Mouse (Mus musculus) limb, embryonic 12.5 days (tissue): ENCODE measurements around the gene Ap2a2. TPM values are rescaled to one million over a fixed set of nuclear protein-coding genes. Genes with fewer than 3 reads are reported as not detected.
"Not testable (repeated sequence)": the region's sequence is repeated elsewhere in the genome, so short reads cannot be mapped to it uniquely, and the experiment has no call there.

Source experiments
- ATAC-seq: fragments of 200-750 bp; cut with Nextera tagmentation; 2 replicates; pipeline ENCODE4 v1.8.0; 2017; ENCODE audit warnings: low read depth, moderate TSS enrichment; ENCODE audit not compliant: insufficient number of reproducible peaks, insufficient read depth, low FRiP score, low TSS enrichment
- H3K27ac ChIP-seq: fragments of 300-500 bp; sonication (generic); 2 replicates; pipeline ENCODE4 v1.5.1; 2016; ENCODE audit warnings: mild to moderate bottlenecking, moderate library complexity
- H3K27me3 ChIP-seq: fragments of 300-500 bp; sonication (generic); 2 replicates; pipeline ENCODE4 v1.6.1; 2016; ENCODE audit warnings: mild to moderate bottlenecking, moderate library complexity
- H3K36me3 ChIP-seq: fragments of 300-500 bp; sonication (generic); 2 replicates; pipeline ENCODE4 v1.6.1; 2016; ENCODE audit warnings: mild to moderate bottlenecking, moderate library complexity
- H3K4me1 ChIP-seq: fragments of 300-500 bp; sonication (generic); replicated peaks from 2 replicates; pipeline ENCODE4 v1.6.1; 2016
- H3K4me2 ChIP-seq: fragments of 300-500 bp; sonication (generic); 2 replicates; pipeline ENCODE4 v1.6.1; 2016; ENCODE audit warnings: mild to moderate bottlenecking, moderate library complexity
- H3K4me3 ChIP-seq: fragments of 300-500 bp; sonication (generic); replicated peaks from 2 replicates; pipeline ENCODE4 v1.5.1; 2016; ENCODE audit warnings: mild to moderate bottlenecking
- H3K9ac ChIP-seq: fragments of 300-500 bp; sonication (generic); replicated peaks from 2 replicates; pipeline ENCODE4 v1.6.1; 2016; ENCODE audit warnings: mild to moderate bottlenecking, moderate library complexity
- H3K9me3 ChIP-seq: fragments of 300-500 bp; sonication (generic); 2 replicates; pipeline ENCODE4 v1.6.1; 2016; ENCODE audit warnings: mild to moderate bottlenecking, moderate library complexity
- WGBS: fragments of 180-500 bp; shearing (Covaris S2); methylation state at CpG from one replicate; pipeline ENCODE4 v1.1.7; 2016; 5-methylcytosine and 5-hydroxymethylcytosine counted together
- polyA plus RNA-seq: library from polyadenylated mRNA; unstranded; fragments of >200 nt; fragmentation: Nextera tagmentation; extraction: Ambion mirVana; gene quantifications from 2 replicates; pipeline ENCODE4 v1.2.1, GENCODE M21; 2016

Ap2a2 gene
- polyA plus RNA-seq, 1 experiment from 2014 or later = 93.3 TPM

- peaks cover 10% of the 10 kb centered on the region; the same call in 1 of the 2 replicates for H3K4me1 ChIP-seq
- H3K9me3 ChIP-seq = no peaks in the 10 kb centered on the region
- ATAC-seq = no peak
- peaks cover 80% of the 10 kb centered on the region for H3K36me3 ChIP-seq
- no peak overlapping the region for H3K9ac ChIP-seq
- no peak overlapping the region for H3K4me2 ChIP-seq
- H3K27me3 ChIP-seq = no peaks in the 10 kb centered on the region
- WGBS = 94% methylated on average over 4 of the region's 4 CpGs
- no peak overlapping the region for H3K4me3 ChIP-seq
- no peak overlapping the region for H3K27ac ChIP-seq
These were observed 45.7 kb downstream of the Ap2a2 start for GRCm38 (mm10) chr7:141607717-141608116.

GRCm38 (mm10) chr7:141609719-141610514 lies 47.9 kb downstream of the Ap2a2 start:
- H3K27me3 ChIP-seq = no peaks in the 10 kb centered on the region
- H3K4me1 ChIP-seq = peaks cover 10% of the 10 kb centered on the region; the same call in 1 of the 2 replicates
- WGBS = 71% methylated on average over 11 of the region's 11 CpGs
- H3K36me3 ChIP-seq = peaks cover 82% of the 10 kb centered on the region
- H3K9ac ChIP-seq = no peak overlapping the region
- H3K27ac ChIP-seq = no peak overlapping the region
- no peak for ATAC-seq
- no peaks in the 10 kb centered on the region for H3K9me3 ChIP-seq
- no peak overlapping the region for H3K4me3 ChIP-seq
- H3K4me2 ChIP-seq = no peak overlapping the region

GRCm38 (mm10) chr7:141611711-141612370 lies 49.9 kb downstream of the Ap2a2 start:
- Histone ChIP-seq H3K9ac (no peak overlapping the region), H3K27me3 (no peaks in the 10 kb centered on the region), H3K4me1 (peaks cover 10% of the 10 kb centered on the region; the same call in 1 of the 2 replicates), H3K4me3 (no peak overlapping the region), H3K36me3 (peaks cover 85% of the 10 kb centered on the region), H3K27ac (no peak overlapping the region), H3K4me2 (no peak overlapping the region), H3K9me3 (no peaks in the 10 kb centered on the region)
- 70% methylated on average over 8 of the region's 8 CpGs for WGBS
- ATAC-seq = no peak

- H3K4me2 ChIP-seq = no peak overlapping the region
- ATAC-seq = no peak
- H3K4me1 ChIP-seq = peaks cover 10% of the 10 kb centered on the region; the same call in 1 of the 2 replicates
- 78% methylated on average over 18 of the region's 18 CpGs for WGBS
- no peak overlapping the region for H3K27ac ChIP-seq
- no peak overlapping the region for H3K4me3 ChIP-seq
- peaks cover 85% of the 10 kb centered on the region for H3K36me3 ChIP-seq
- no peaks in the 10 kb centered on the region for H3K27me3 ChIP-seq
- H3K9me3 ChIP-seq = no peaks in the 10 kb centered on the region
- no peak overlapping the region for H3K9ac ChIP-seq
These were observed 50.4 kb downstream of the Ap2a2 start for GRCm38 (mm10) chr7:141612371-141612760.

- no peaks in the 10 kb centered on the region for H3K9me3 ChIP-seq
These were observed 50.8 kb downstream of the Ap2a2 start for GRCm38 (mm10) chr7:141612791-141613190.

GRCm38 (mm10) chr7:141614329-141614832 lies 52.4 kb downstream of the Ap2a2 start:
- Histone ChIP-seq H3K4me2 (no peak overlapping the region), H3K27ac (no peak overlapping the region), H3K36me3 (peaks cover 92% of the 10 kb centered on the region), H3K9ac (no peak overlapping the region), H3K4me3 (no peak overlapping the region), H3K9me3 (no peaks in the 10 kb centered on the region), H3K27me3 (no peaks in the 10 kb centered on the region), H3K4me1 (peaks cover 8% of the 10 kb centered on the region; the same call in 1 of the 2 replicates)
- 87% methylated on average over 5 of the region's 5 CpGs for WGBS
- no peak for ATAC-seq

More at GRCm38 (mm10) chr7:141612791-141613190, 50.8 kb downstream of the Ap2a2 start:
- Histone ChIP-seq H3K4me2 (no peak overlapping the region), H3K27ac (no peak overlapping the region), H3K4me1 (peaks cover 10% of the 10 kb centered on the region; the same call in 1 of the 2 replicates), H3K27me3 (no peaks in the 10 kb centered on the region), H3K36me3 (peaks cover 85% of the 10 kb centered on the region), H3K4me3 (no peak overlapping the region), H3K9ac (no peak overlapping the region)
- 68% methylated on average over 13 of the region's 13 CpGs for WGBS
- ATAC-seq = no peak

- H3K36me3 ChIP-seq = peaks cover 95% of the 10 kb centered on the region
- no peaks in the 10 kb centered on the region for H3K27me3 ChIP-seq
- no peak overlapping the region for H3K4me2 ChIP-seq
- no peak overlapping the region for H3K27ac ChIP-seq
- WGBS = 91% methylated on average over 2 of the region's 2 CpGs
- H3K9ac ChIP-seq = no peak overlapping the region
- H3K4me1 ChIP-seq = no peaks in the 10 kb centered on the region
- H3K9me3 ChIP-seq = no peaks in the 10 kb centered on the region
- no peak overlapping the region for H3K4me3 ChIP-seq
- no peak for ATAC-seq
These were observed 62.2 kb downstream of the Ap2a2 start for GRCm38 (mm10) chr7:141624214-141624613.

GRCm38 (mm10) chr7:141625120-141625810 lies 63.3 kb downstream of the Ap2a2 start:
- Histone ChIP-seq H3K27me3 (no peaks in the 10 kb centered on the region), H3K36me3 (peaks cover 97% of the 10 kb centered on the region), H3K9me3 (no peaks in the 10 kb centered on the region), H3K9ac (no peak overlapping the region), H3K27ac (no peak overlapping the region), H3K4me1 (no peaks in the 10 kb centered on the region), H3K4me2 (no peak overlapping the region), H3K4me3 (no peak overlapping the region)
- ATAC-seq = no peak
- 96% methylated on average over 6 of the region's 6 CpGs for WGBS

GRCm38 (mm10) chr7:141628018-141628417 lies 66.0 kb downstream of the Ap2a2 start:
- no peaks in the 10 kb centered on the region for H3K27me3 ChIP-seq
- no peak overlapping the region for H3K27ac ChIP-seq
- no peak overlapping the region for H3K4me3 ChIP-seq
- H3K9ac ChIP-seq = no peak overlapping the region
- no peaks in the 10 kb centered on the region for H3K9me3 ChIP-seq
- no peak overlapping the region for H3K4me2 ChIP-seq
- no peak for ATAC-seq
- 90% methylated on average over 2 of the region's 2 CpGs for WGBS
- H3K36me3 ChIP-seq = peaks cover 97% of the 10 kb centered on the region
- H3K4me1 ChIP-seq = no peaks in the 10 kb centered on the region

- Histone ChIP-seq H3K27ac (no peak overlapping the region), H3K4me1 (no peaks in the 10 kb centered on the region), H3K9ac (no peak overlapping the region), H3K4me3 (no peak overlapping the region), H3K27me3 (no peaks in the 10 kb centered on the region), H3K36me3 (peaks cover 97% of the 10 kb centered on the region), H3K4me2 (no peak overlapping the region), H3K9me3 (no peaks in the 10 kb centered on the region)
- no peak for ATAC-seq
- WGBS = 91% methylated on average over 3 of the region's 3 CpGs
These were observed 67.3 kb downstream of the Ap2a2 start for GRCm38 (mm10) chr7:141629241-141629640.

GRCm38 (mm10) chr7:141638077-141638476 lies 76.1 kb downstream of the Ap2a2 start:
- H3K9me3 ChIP-seq, H3K4me2 ChIP-seq, H3K27ac ChIP-seq, H3K4me3 ChIP-seq, H3K27me3 ChIP-seq, H3K9ac ChIP-seq, H3K4me1 ChIP-seq: not testable (repeated sequence)
- ATAC-seq = peak; percentile 73
- WGBS = 97% methylated on average over 2 of the region's 3 CpGs
- peaks cover 18% of the 10 kb centered on the region for H3K36me3 ChIP-seq
